In genomic region chr4:135385614-135386013, GRCm38 (mm10) we compare ENCODE assay signal across 12 mouse cellular contexts. TPM values are rescaled to one million over a fixed set of nuclear protein-coding genes. Genes with fewer than 3 reads are reported as not detected.
DNase-seq lines count a peak whose midpoint lies in the region; ATAC-seq lines count a peak whose summit lies in the region.
"Had no signal": no experiment of that assay in that cellular context is flagged by ENCODE, and none has a peak within 500 bp of the region (broad histone marks: within the 10 kb centered on the region; RNA-seq: fewer than 3 reads in every experiment).

No protein-coding gene starts in this region.

- no peak overlapping the region for H3K4me3 ChIP-seq in heart, embryonic 13.5 days
- H3K4me3 ChIP-seq in neural tube, embryonic 11.5 days (ENCODE audit: low read depth, low read length): no peak overlapping the region
- no peak overlapping the region for H3K4me3 ChIP-seq in kidney, embryonic 14.5 days (ENCODE audit: low read length)
- no peak overlapping the region for H3K4me3 ChIP-seq in liver, embryonic 12.5 days
- H3K4me3 ChIP-seq: forebrain, embryonic 12.5 days; liver, embryonic 13.5 days had no signal

- peaks cover 10% of the 10 kb centered on the region; the same call in 1 of the 2 replicates for H3K27me3 ChIP-seq in heart, embryonic 13.5 days (replicated peaks)
- no peaks in the 10 kb centered on the region for H3K27me3 ChIP-seq in neural tube, embryonic 11.5 days (ENCODE audit: control insufficient read depth, insufficient read depth, low read length)
- no peaks in the 10 kb centered on the region; the same call in 1 of the 2 replicates for H3K27me3 ChIP-seq in kidney, embryonic 14.5 days (ENCODE audit: control insufficient read depth, insufficient read depth, low read length)
- H3K27me3 ChIP-seq in liver, embryonic 12.5 days (replicated peaks): peaks cover 26% of the 10 kb centered on the region

- ATAC-seq in heart, embryonic 13.5 days (ENCODE audit: extremely low read depth, insufficient number of reproducible peaks, low FRiP score, low TSS enrichment): no peak
- no peak for ATAC-seq in neural tube, embryonic 11.5 days (ENCODE audit: insufficient read depth, low FRiP score, low TSS enrichment)
- ATAC-seq in kidney, embryonic 14.5 days (ENCODE audit: low FRiP score, low TSS enrichment): peak; percentile 45; the same call in 1 of the 2 replicates
- no peak for ATAC-seq in liver, embryonic 12.5 days

- no peaks in the 10 kb centered on the region for H3K9me3 ChIP-seq in heart, embryonic 13.5 days
- no peaks in the 10 kb centered on the region for H3K9me3 ChIP-seq in neural tube, embryonic 11.5 days (ENCODE audit: control insufficient read depth, low read length)
- no peaks in the 10 kb centered on the region for H3K9me3 ChIP-seq in kidney, embryonic 14.5 days (ENCODE audit: control insufficient read depth, low read length)
- H3K9me3 ChIP-seq in liver, embryonic 12.5 days (replicated peaks): no peaks in the 10 kb centered on the region
- H3K9me3 ChIP-seq: forebrain, embryonic 12.5 days; liver, embryonic 13.5 days had no signal

- peak overlapping the region; percentile 52 for H3K9ac ChIP-seq in heart, embryonic 13.5 days
- no peak overlapping the region for H3K9ac ChIP-seq in neural tube, embryonic 11.5 days (ENCODE audit: low read length)
- H3K9ac ChIP-seq in kidney, embryonic 14.5 days (ENCODE audit: low read depth, low read length): no peak overlapping the region
- no peak overlapping the region for H3K9ac ChIP-seq in liver, embryonic 12.5 days
- H3K9ac ChIP-seq: forebrain, embryonic 12.5 days; liver, embryonic 13.5 days had no signal

- WGBS in heart, embryonic 13.5 days: 37% methylated on average over 10 of the region's 10 CpGs
- 67% methylated on average over 10 of the region's 10 CpGs for WGBS in neural tube, embryonic 11.5 days
- 47% methylated on average over 10 of the region's 10 CpGs for WGBS in kidney, embryonic 14.5 days
- 55% methylated on average over 10 of the region's 10 CpGs for WGBS in liver, embryonic 12.5 days (ENCODE audit: insufficient replicate concordance)

- no peak for DNase-seq in heart, adult 18-20 months
- DNase-seq in neural tube, embryonic 11.5 days (ENCODE audit: low spot score): peak; percentile 21
- DNase-seq in neural tube, embryonic 10.5 days (ENCODE audit: extremely low spot score, low spot score): no peak
- DNase-seq in lung, postnatal 14 days: peak; percentile 9
- DNase-seq in layer of hippocampus, postnatal 36 days: no peak
- DNase-seq: liver, embryonic 13.5 days; right cerebral cortex, adult 18-20 months had no signal

- H3K4me1 ChIP-seq in heart, embryonic 13.5 days: peaks cover 6% of the 10 kb centered on the region
- H3K4me1 ChIP-seq in neural tube, embryonic 11.5 days (ENCODE audit: control insufficient read depth, insufficient read depth, low read length): no peaks in the 10 kb centered on the region
- H3K4me1 ChIP-seq in kidney, embryonic 14.5 days (ENCODE audit: control insufficient read depth, insufficient read depth, low read length): no peaks in the 10 kb centered on the region
- H3K4me1 ChIP-seq in liver, embryonic 12.5 days: no peaks in the 10 kb centered on the region; the same call in 1 of the 2 replicates

- H3K27ac ChIP-seq in heart, embryonic 13.5 days (replicated peaks): no peak overlapping the region
- H3K27ac ChIP-seq in neural tube, embryonic 11.5 days (ENCODE audit: low read depth, low read length): no peak overlapping the region
- H3K27ac ChIP-seq in kidney, embryonic 14.5 days (ENCODE audit: low read depth, low read length): no peak overlapping the region
- H3K27ac ChIP-seq in liver, embryonic 12.5 days: no peak overlapping the region
- H3K27ac ChIP-seq: forebrain, embryonic 12.5 days; liver, embryonic 13.5 days had no signal

- H3K36me3 ChIP-seq in heart, embryonic 13.5 days: no peaks in the 10 kb centered on the region
- no peaks in the 10 kb centered on the region for H3K36me3 ChIP-seq in neural tube, embryonic 11.5 days (ENCODE audit: control insufficient read depth, insufficient read depth, low read length)
- H3K36me3 ChIP-seq in kidney, embryonic 14.5 days (ENCODE audit: control insufficient read depth, insufficient read depth, low read length): no peaks in the 10 kb centered on the region
- H3K36me3 ChIP-seq in liver, embryonic 12.5 days: no peaks in the 10 kb centered on the region
- H3K36me3 ChIP-seq: forebrain, embryonic 12.5 days; liver, embryonic 13.5 days had no signal

- H3K4me2 ChIP-seq in heart, embryonic 13.5 days: peak overlapping the region; percentile 24
- H3K4me2 ChIP-seq in neural tube, embryonic 11.5 days (ENCODE audit: low read depth): no peak overlapping the region
- no peak overlapping the region for H3K4me2 ChIP-seq in kidney, embryonic 14.5 days (replicated peaks; ENCODE audit: low read depth, low read length)
- no peak overlapping the region for H3K4me2 ChIP-seq in liver, embryonic 12.5 days
- H3K4me2 ChIP-seq: forebrain, embryonic 12.5 days; liver, embryonic 13.5 days had no signal

RNA-seq across cellular contexts. Expression of gene Ncmap, which starts 12.4 kb away (rescaled TPM):
- 0.55 and 0.76 TPM in 2 replicates for polyA plus RNA-seq in heart, embryonic 13.5 days (2015; fragmentation: Nextera tagmentation; extraction: Ambion mirVana)
- total RNA-seq in heart, adult 18-20 months (2021): not detected
- polyA plus RNA-seq in neural tube, embryonic 11.5 days (2014; fragmentation: Nextera tagmentation; extraction: Ambion mirVana): 0.97 and 1.5 TPM in 2 replicates
- 2.5 and 2.9 TPM in 2 replicates for polyA plus RNA-seq in kidney, embryonic 14.5 days (2014; fragmentation: Nextera tagmentation; extraction: Ambion mirVana)
- total RNA-seq in layer of hippocampus, postnatal 36 days (2021): under 1 TPM; 0.47 to 0.56 TPM
- 0.08 and 0.11 TPM in 2 replicates for polyA plus RNA-seq in liver, embryonic 12.5 days (2016; fragmentation: Nextera tagmentation; extraction: Ambion mirVana)
- total RNA-seq: common myeloid progenitor, adult 5-6 weeks had no signal

RNA-seq across cellular contexts. Expression of gene Srrm1, which starts 32.5 kb away (rescaled TPM):
- 141 and 146 TPM in 2 replicates for polyA plus RNA-seq in heart, embryonic 13.5 days (2015; fragmentation: Nextera tagmentation; extraction: Ambion mirVana)
- total RNA-seq in heart, adult 18-20 months (2021): 10 to 100 TPM; 45.3 to 60.2 TPM
- 168 and 191 TPM in 2 replicates for polyA plus RNA-seq in neural tube, embryonic 11.5 days (2014; fragmentation: Nextera tagmentation; extraction: Ambion mirVana)
- 254 and 273 TPM in 2 replicates for polyA plus RNA-seq in kidney, embryonic 14.5 days (2014; fragmentation: Nextera tagmentation; extraction: Ambion mirVana)
- total RNA-seq in layer of hippocampus, postnatal 36 days (2021): 100 to 1,000 TPM; 123 to 143 TPM
- 170 and 173 TPM in 2 replicates for polyA plus RNA-seq in liver, embryonic 12.5 days (2016; fragmentation: Nextera tagmentation; extraction: Ambion mirVana)

RNA-seq across cellular contexts. Expression of gene Rcan3, which starts 48.0 kb away (rescaled TPM):
- polyA plus RNA-seq in heart, embryonic 13.5 days (2015; fragmentation: Nextera tagmentation; extraction: Ambion mirVana): 6.8 and 8.0 TPM in 2 replicates
- 10 to 100 TPM in 1 of 2 experiments, 1 to 10 TPM in 1; 9.0 to 13.4 TPM for total RNA-seq in heart, adult 18-20 months (2021)
- 12.5 and 13.0 TPM in 2 replicates for polyA plus RNA-seq in neural tube, embryonic 11.5 days (2014; fragmentation: Nextera tagmentation; extraction: Ambion mirVana)
- polyA plus RNA-seq in kidney, embryonic 14.5 days (2014; fragmentation: Nextera tagmentation; extraction: Ambion mirVana): 14.1 and 15.2 TPM in 2 replicates
- total RNA-seq in layer of hippocampus, postnatal 36 days (2021): 10 to 100 TPM; 26.8 to 27.5 TPM
- polyA plus RNA-seq in liver, embryonic 12.5 days (2016; fragmentation: Nextera tagmentation; extraction: Ambion mirVana): 4.9 and 8.3 TPM in 2 replicates

Comparison
In these comparisons a context has a peak if more than half of its experiments do, and no peak if none do; other contexts are left out.
1. DNase-seq: peak in neural tube, embryonic 11.5 days (single experiment) and lung, postnatal 14 days (single experiment); none in heart, adult 18-20 months (0 of 2), neural tube, embryonic 10.5 days (single experiment) and layer of hippocampus, postnatal 36 days (0 of 2).